Mouse (Mus musculus): Measurements from ENCODE around the gene Gm11168.
"Not testable (repeated sequence)": the region's sequence is repeated elsewhere in the genome, so short reads cannot be mapped to it uniquely, and the experiment has no call there.

DNA sequence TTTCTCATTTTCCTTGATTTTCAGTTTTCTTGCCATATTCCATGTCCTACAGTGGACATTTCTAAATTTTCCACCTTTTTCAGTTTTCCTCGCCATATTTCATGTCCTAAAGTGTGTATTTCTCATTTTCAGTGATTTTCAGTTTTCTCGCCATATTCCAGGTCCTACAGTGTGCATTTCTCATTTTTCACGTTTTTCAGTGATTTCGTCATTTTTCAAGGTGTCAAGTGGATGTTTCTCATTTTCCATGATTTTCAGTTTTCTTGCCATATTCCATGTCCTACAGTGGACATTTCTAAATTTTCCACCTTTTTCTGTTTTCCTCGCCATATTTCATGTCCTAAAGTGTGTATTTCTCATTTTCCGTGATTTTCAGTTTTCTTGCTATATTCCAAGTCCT, 22.5 kb downstream of the Gm11168 start:
- TF ChIP-seq CTCF (conservative IDR thresholded peaks at IDR 0.05 in 1 of 2, IDR thresholded peaks at IDR 0.05 in 1 of 2; ENCODE audit: low read depth in 2 of 2, low read length in 2 of 2); MXI1 (IDR thresholded peaks at IDR 0.05; ENCODE audit: low read depth, low read length); POLR2A (IDR thresholded peaks at IDR 0.05; ENCODE audit: low read depth, low read length); CHD2 (IDR thresholded peaks at IDR 0.05; ENCODE audit: low read length); USF2 (conservative IDR thresholded peaks at IDR 0.05; ENCODE audit: low read depth, low read length); EP300 (IDR thresholded peaks at IDR 0.05; ENCODE audit: low read length); HCFC1 (IDR thresholded peaks at IDR 0.05; ENCODE audit: low read depth, low read length); E2F4 (IDR thresholded peaks at IDR 0.05; ENCODE audit: insufficient replicate concordance, low read depth, low read length); ETS1 (conservative IDR thresholded peaks at IDR 0.05; ENCODE audit: low read depth, low read length); TCF12 (IDR thresholded peaks at IDR 0.05; ENCODE audit: low read depth, low read length): not testable (repeated sequence)
